Mouse (Mus musculus): ENCODE measurements at regions not wholly inside any gene's neighbourhood (a gene's known extent, or its start where the extent isn't known, plus 50 kb on each side); places are given as distances from the start of the nearest gene placed in this dataset.
A peak's percentile ranks its signal among the peaks of the same experiment; 100 is the strongest.

DNA sequence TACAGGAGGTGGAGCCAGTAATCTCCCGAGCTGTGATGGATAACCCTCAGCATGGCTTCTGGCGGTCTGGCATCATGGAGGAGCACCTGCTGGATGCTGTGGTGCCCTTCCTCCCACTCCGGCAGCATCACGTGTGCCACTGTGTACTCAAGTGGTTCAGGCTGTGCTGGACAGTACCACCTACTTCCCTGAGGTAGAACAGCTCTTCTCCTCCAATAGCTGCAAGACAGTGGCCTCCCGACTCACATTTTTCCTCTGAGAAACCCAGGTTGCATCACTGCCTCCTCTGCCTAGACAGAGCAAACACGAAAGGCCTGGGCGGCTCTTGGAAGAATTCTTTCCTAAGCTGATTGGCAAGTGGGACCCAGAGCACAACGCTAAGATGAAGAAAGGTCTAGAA, 113.3 kb downstream of the Pcdh18 start:
- Histone ChIP-seq H3K27me3 (replicated peaks; ENCODE audit: control insufficient read depth, insufficient read depth, low read length) (no peaks in the 10 kb centered on the region), H3K9ac (ENCODE audit: low read length) (no peak overlapping the region), H3K27ac (ENCODE audit: low read depth, low read length) (no peak overlapping the region), H3K9me3 (replicated peaks; ENCODE audit: control insufficient read depth, low read length) (no peaks in the 10 kb centered on the region), H3K4me2 (ENCODE audit: low read length) (no peak overlapping the region), H3K4me3 (ENCODE audit: low read depth, low read length) (no peak overlapping the region), H3K36me3 (ENCODE audit: control insufficient read depth, insufficient read depth, low read length) (no peaks in the 10 kb centered on the region), H3K4me1 (ENCODE audit: control insufficient read depth, insufficient read depth, low read length) (peaks cover 8% of the 10 kb centered on the region; the same call in 1 of the 2 replicates)
- DNase-seq (ENCODE audit: low spot score) (no peak), ATAC-seq (no peak)
- WGBS, result 95% methylated on average over 8 of the region's 8 CpGs

DNA sequence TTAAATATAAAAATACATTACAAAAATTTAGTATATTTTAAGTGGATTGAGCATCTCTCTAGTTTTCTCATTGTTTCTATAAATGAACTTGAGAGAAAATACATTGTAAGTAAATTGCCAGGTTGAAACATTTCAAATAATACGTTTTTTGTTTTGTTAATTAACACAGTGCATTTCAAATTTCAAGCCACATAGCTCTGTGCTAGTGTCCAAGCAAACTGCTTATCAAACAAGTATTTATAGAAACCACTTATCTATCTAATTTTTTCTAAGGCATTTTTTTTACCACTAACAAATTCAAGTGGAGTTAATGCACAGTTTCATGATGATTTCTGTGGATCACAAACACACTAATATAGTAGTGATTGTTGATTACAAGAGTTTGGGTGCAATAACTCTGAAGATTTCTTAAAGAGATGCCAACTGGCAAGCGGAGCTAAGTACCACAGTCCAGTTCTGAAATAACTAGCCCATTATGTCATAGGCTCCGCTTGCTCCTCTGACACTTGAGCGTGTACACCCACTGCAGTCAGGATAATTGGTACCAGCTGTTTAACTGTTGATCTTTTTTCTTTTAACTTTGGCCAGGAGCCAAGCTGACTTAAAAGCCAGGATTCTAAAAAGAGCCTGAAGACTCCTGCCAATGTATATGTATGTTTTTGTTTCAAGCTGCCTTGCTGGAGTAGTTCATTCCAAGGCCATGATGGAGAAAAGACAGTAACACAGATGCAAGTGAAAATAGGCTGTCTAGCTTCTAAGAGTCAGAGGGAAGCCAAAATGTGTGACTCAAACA, 115.0 kb downstream of the Pcdh18 start:
- ATAC-seq, result peak; percentile 98
- H3K36me3 ChIP-seq (ENCODE audit: control insufficient read depth, insufficient read depth, low read length), result no peaks in the 10 kb centered on the region
- no peak overlapping the region for H3K27ac ChIP-seq (ENCODE audit: low read depth, low read length)
- no peak overlapping the region for H3K9ac ChIP-seq (ENCODE audit: low read length)
- H3K4me2 ChIP-seq (ENCODE audit: low read length), result no peak overlapping the region
- no peak overlapping the region for H3K4me3 ChIP-seq (ENCODE audit: low read depth, low read length)
- peak; percentile 96 for DNase-seq (ENCODE audit: low spot score)
- H3K27me3 ChIP-seq (replicated peaks; ENCODE audit: control insufficient read depth, insufficient read depth, low read length), result no peaks in the 10 kb centered on the region
- peaks cover 8% of the 10 kb centered on the region; the same call in 1 of the 2 replicates for H3K4me1 ChIP-seq (ENCODE audit: control insufficient read depth, insufficient read depth, low read length)
- 17% methylated on average over 4 of the region's 4 CpGs for WGBS
- no peaks in the 10 kb centered on the region for H3K9me3 ChIP-seq (replicated peaks; ENCODE audit: control insufficient read depth, low read length)

DNA sequence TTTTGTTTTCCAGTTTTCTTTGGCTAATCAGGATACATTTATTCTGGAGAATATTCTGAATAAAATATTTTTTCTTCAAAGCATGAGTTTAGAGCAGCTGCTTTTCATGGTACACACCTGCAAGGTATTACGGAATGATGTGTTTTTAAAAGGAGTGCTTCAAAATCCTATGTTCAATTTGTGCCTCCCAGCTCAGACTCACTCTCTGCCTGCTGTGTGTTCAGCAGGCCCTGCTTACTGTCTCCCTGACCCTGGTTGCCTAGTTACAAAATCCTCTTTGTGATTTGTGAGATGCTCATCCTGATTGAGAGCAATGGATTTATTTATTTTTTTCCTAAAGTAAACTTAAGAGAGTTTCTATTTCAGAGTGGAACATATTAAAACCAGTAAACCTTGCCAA, 115.7 kb downstream of the Pcdh18 start:
- H3K9ac ChIP-seq (ENCODE audit: low read length), result no peak overlapping the region
- H3K4me2 ChIP-seq (ENCODE audit: low read length), result no peak overlapping the region
- no peaks in the 10 kb centered on the region for H3K36me3 ChIP-seq (ENCODE audit: control insufficient read depth, insufficient read depth, low read length)
- DNase-seq (ENCODE audit: low spot score) (peak; percentile 56), ATAC-seq (peak; percentile 41; the same call in 1 of the 2 replicates)
- WGBS, result 71% methylated on average over 1 of the region's 1 CpGs
- H3K4me1 ChIP-seq (ENCODE audit: control insufficient read depth, insufficient read depth, low read length), result peaks cover 8% of the 10 kb centered on the region; the same call in 1 of the 2 replicates
- no peaks in the 10 kb centered on the region for H3K9me3 ChIP-seq (replicated peaks; ENCODE audit: control insufficient read depth, low read length)
- H3K4me3 ChIP-seq (ENCODE audit: low read depth, low read length), result no peak overlapping the region
- no peaks in the 10 kb centered on the region for H3K27me3 ChIP-seq (replicated peaks; ENCODE audit: control insufficient read depth, insufficient read depth, low read length)
- H3K27ac ChIP-seq (ENCODE audit: low read depth, low read length), result no peak overlapping the region

DNA sequence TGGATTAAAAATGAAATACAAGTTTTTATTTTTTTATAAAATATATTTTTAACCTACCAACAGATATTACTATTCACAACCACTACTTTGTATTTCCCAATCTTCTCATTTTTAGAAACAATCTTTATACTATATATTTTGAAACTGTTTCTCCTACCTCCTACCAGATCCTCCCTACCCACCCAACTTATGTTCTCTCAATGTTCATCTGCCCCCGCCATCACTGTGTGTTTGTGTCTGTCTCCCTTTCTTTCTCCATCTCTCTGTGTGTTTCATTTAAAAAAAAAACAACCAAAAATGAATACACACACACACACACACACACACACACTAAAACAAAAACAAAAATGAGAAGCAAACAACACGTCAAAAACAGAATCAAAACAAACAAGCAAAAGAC, 118.5 kb downstream of the Pcdh18 start:
- Histone ChIP-seq H3K4me1 (ENCODE audit: control insufficient read depth, insufficient read depth, low read length) (peaks cover 8% of the 10 kb centered on the region; the same call in 1 of the 2 replicates), H3K36me3 (ENCODE audit: control insufficient read depth, insufficient read depth, low read length) (no peaks in the 10 kb centered on the region), H3K27ac (ENCODE audit: low read depth, low read length) (no peak overlapping the region), H3K9me3 (replicated peaks; ENCODE audit: control insufficient read depth, low read length) (no peaks in the 10 kb centered on the region), H3K4me3 (ENCODE audit: low read depth, low read length) (no peak overlapping the region), H3K9ac (ENCODE audit: low read length) (no peak overlapping the region), H3K4me2 (ENCODE audit: low read length) (no peak overlapping the region), H3K27me3 (replicated peaks; ENCODE audit: control insufficient read depth, insufficient read depth, low read length) (no peaks in the 10 kb centered on the region)
- DNase-seq (ENCODE audit: low spot score) (no peak), ATAC-seq (no peak)
- 83% methylated on average over 2 of the region's 2 CpGs for WGBS

DNA sequence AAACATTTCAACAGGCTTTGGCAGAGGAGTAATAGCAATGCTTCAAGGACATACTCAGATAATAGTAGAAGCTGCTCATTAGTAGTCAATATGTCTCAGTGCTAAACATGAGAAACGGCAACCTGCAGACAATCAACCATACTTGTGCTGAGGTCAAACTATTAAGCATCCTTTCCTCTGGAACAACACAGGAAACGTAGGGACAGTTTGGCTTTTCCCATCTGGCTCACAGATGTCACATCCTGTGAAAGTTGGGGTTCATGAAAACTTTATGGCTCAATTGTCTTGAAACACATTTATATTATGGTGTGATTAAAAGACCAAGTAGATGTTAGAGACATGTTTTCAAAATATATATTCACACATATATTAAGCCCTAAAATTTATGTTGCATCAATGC, 120.4 kb downstream of the Pcdh18 start:
- Histone ChIP-seq H3K27ac (ENCODE audit: low read depth, low read length) (no peak overlapping the region), H3K4me2 (ENCODE audit: low read length) (no peak overlapping the region), H3K9ac (ENCODE audit: low read length) (no peak overlapping the region), H3K36me3 (ENCODE audit: control insufficient read depth, insufficient read depth, low read length) (no peaks in the 10 kb centered on the region), H3K9me3 (replicated peaks; ENCODE audit: control insufficient read depth, low read length) (no peaks in the 10 kb centered on the region), H3K4me3 (ENCODE audit: low read depth, low read length) (no peak overlapping the region), H3K4me1 (ENCODE audit: control insufficient read depth, insufficient read depth, low read length) (no peaks in the 10 kb centered on the region), H3K27me3 (replicated peaks; ENCODE audit: control insufficient read depth, insufficient read depth, low read length) (no peaks in the 10 kb centered on the region)
- no peak for ATAC-seq
- no peak for DNase-seq (ENCODE audit: low spot score)
- WGBS, result 70% methylated on average over 2 of the region's 2 CpGs

DNA sequence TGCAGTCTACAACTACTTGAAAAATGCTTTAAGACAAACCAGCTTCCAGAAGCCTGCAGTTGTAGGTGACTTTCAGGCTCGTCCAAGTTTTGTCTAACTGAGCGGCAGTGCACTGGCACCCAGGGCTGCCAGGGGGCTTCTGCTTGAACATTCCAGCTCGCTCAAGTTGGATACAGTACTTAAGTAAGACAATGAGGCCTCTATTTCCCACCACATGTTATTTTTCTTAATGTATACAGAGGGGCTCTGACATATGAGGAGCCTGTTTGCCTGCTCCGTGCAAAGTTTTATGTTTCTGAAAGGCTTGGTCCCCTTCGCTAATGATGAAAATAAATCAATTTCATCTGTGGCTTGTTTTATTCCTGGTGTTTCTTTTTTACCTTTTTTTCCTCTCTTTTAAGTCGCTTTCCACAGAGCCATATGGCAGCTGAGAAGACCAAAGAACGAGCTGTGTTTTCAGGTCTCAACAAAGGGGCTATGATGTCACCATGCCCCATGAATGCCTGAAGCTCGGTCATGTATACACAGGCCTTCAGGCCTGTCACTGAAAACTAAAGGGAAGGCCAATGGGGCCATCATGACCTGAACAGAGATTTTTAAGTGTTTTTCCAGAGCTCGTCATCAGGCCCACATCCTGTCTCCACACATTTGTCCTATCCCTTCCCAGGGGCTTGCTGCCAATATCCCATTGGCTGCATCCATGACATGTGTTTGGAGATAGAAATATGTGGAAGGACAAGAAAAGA, 164.2 kb downstream of the Pcdh18 start:
- H3K27me3 ChIP-seq (replicated peaks; ENCODE audit: control insufficient read depth, insufficient read depth, low read length), result no peaks in the 10 kb centered on the region
- DNase-seq (ENCODE audit: low spot score), result peak; percentile 77
- peak overlapping the region; percentile 21; the same call in 1 of the 2 replicates for H3K27ac ChIP-seq (ENCODE audit: low read depth, low read length)
- no peak overlapping the region for H3K9ac ChIP-seq (ENCODE audit: low read length)
- no peaks in the 10 kb centered on the region for H3K36me3 ChIP-seq (ENCODE audit: control insufficient read depth, insufficient read depth, low read length)
- H3K4me3 ChIP-seq (ENCODE audit: low read depth, low read length), result no peak overlapping the region
- peak; percentile 93 for ATAC-seq
- peaks cover 5% of the 10 kb centered on the region; the same call in 1 of the 2 replicates for H3K4me1 ChIP-seq (ENCODE audit: control insufficient read depth, insufficient read depth, low read length)
- 6% methylated on average over 9 of the region's 9 CpGs for WGBS
- no peak overlapping the region for H3K4me2 ChIP-seq (ENCODE audit: low read length)
- no peaks in the 10 kb centered on the region for H3K9me3 ChIP-seq (replicated peaks; ENCODE audit: control insufficient read depth, low read length)

DNA sequence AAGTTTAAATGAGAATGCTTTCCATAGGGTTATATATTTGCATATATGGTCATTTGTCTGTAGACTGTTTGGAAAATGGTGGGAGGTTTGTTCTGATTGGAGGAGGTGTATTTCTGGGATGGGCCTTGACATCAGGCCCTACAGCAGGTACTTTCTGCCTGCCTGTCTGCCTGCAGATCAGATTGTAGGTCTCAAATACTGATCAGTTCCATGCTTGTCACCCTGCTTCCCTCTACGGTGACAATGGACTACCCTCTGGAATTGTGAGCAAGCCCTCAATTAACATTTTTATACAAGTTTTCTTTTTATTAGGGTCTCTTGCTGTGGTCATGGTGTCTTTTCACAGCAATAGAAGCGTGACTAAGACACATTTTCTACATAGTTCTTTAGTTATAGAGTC, 166.9 kb downstream of the Pcdh18 start:
- no peaks in the 10 kb centered on the region for H3K27me3 ChIP-seq (replicated peaks; ENCODE audit: control insufficient read depth, insufficient read depth, low read length)
- no peak overlapping the region for H3K4me2 ChIP-seq (ENCODE audit: low read length)
- WGBS, result 52% methylated on average over 2 of the region's 2 CpGs
- H3K36me3 ChIP-seq (ENCODE audit: control insufficient read depth, insufficient read depth, low read length), result no peaks in the 10 kb centered on the region
- no peak overlapping the region for H3K4me3 ChIP-seq (ENCODE audit: low read depth, low read length)
- no peak overlapping the region for H3K9ac ChIP-seq (ENCODE audit: low read length)
- no peak overlapping the region for H3K27ac ChIP-seq (ENCODE audit: low read depth, low read length)
- H3K4me1 ChIP-seq (ENCODE audit: control insufficient read depth, insufficient read depth, low read length), result peaks cover 5% of the 10 kb centered on the region; the same call in 1 of the 2 replicates
- DNase-seq (ENCODE audit: low spot score) (no peak), ATAC-seq (no peak)
- no peaks in the 10 kb centered on the region for H3K9me3 ChIP-seq (replicated peaks; ENCODE audit: control insufficient read depth, low read length)

DNA sequence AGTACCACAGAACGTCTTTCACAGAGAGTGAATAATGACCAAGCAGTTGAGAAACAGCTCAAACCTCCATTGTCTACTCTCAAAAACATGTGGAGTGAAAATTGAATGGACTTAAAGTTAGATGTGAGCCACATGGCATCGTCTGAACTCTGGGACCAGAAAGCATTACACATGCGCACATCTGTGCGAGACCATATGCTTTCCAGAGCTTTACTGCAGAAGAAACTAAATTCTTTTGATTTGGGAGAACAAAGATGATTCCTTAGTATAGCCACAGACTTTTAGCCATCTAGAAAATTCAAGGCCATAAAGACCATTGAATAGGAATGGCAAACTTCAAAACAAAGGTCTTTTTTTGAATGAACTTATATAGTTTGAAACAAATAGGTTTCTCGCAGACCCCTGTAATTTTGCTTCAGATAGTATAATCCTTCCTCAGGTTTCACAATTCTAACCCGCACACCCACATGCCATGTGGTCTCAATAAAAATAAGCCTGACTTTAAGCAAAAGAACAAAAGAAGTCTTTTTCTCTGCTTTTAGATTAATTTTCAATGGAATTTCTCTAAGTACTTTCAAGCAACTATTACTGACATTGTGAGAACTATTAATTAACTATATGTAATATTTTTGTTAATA, 170.5 kb downstream of the Pcdh18 start:
- DNase-seq (ENCODE audit: low spot score), result no peak
- no peak overlapping the region for H3K9ac ChIP-seq (ENCODE audit: low read length)

More for the DNA sequence above, 170.5 kb downstream of the Pcdh18 start:
- no peak for ATAC-seq
- Histone ChIP-seq H3K4me3 (ENCODE audit: low read depth, low read length) (no peak overlapping the region), H3K27me3 (replicated peaks; ENCODE audit: control insufficient read depth, insufficient read depth, low read length) (no peaks in the 10 kb centered on the region), H3K4me1 (ENCODE audit: control insufficient read depth, insufficient read depth, low read length) (no peaks in the 10 kb centered on the region), H3K36me3 (ENCODE audit: control insufficient read depth, insufficient read depth, low read length) (no peaks in the 10 kb centered on the region), H3K27ac (ENCODE audit: low read depth, low read length) (no peak overlapping the region), H3K9me3 (replicated peaks; ENCODE audit: control insufficient read depth, low read length) (no peaks in the 10 kb centered on the region), H3K4me2 (ENCODE audit: low read length) (no peak overlapping the region)
- 47% methylated on average over 6 of the region's 6 CpGs for WGBS
